Mouse (Mus musculus): ENCODE data around the gene Map2k4. TPM values are rescaled to one million over a fixed set of nuclear protein-coding genes. Genes with fewer than 3 reads are reported as not detected.

Gene Map2k4
- polyA plus RNA-seq, 1 experiment, result 7.6 TPM

DNA sequence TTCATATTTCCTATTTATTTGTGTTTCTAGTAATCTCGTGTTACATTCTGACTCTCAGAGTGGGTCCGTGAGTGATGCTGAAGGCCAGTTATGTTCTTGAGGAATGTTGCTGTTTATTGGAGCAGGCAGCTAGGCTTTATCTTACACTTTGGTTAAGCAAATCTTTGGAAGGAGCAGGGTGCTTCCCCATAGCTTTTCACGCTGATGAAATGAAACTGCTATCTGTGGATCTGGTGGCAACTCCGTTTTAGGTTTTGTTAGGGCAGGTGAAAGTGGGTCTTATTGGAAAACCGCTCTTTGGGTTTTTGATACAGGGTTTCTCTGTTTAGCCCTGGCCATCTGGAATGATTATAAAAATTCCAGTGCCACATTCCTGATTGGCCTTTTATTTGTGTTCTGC is 24.0 kb upstream of the Map2k4 start:
- Histone ChIP-seq H3K4me1 (ENCODE audit: control insufficient read depth, insufficient read depth, insufficient read length) (peaks cover 3% of the 10 kb centered on the region), H3K36me3 (ENCODE audit: control insufficient read depth, insufficient read depth, low read length) (peaks cover 25% of the 10 kb centered on the region), H3K27me3 (ENCODE audit: control insufficient read depth, insufficient read depth, low read length) (no peaks in the 10 kb centered on the region), H3K27ac (ENCODE audit: insufficient read depth, low read length) (no peak overlapping the region), H3K4me3 (ENCODE audit: extremely low read depth, insufficient read depth, insufficient read length) (no peak overlapping the region)
- WGBS, result 82% methylated on average over 5 of the region's 5 CpGs
- DNase-seq (ENCODE audit: low read depth in 1 of 2, low spot score in 2 of 2), result no peak
- TF ChIP-seq CTCF (IDR thresholded peaks at IDR 0.05; ENCODE audit: extremely low read depth, insufficient read depth, insufficient read length, insufficient replicate concordance), result no peak
- no peak for TF ChIP-seq POLR2A (IDR thresholded peaks at IDR 0.05; ENCODE audit: low read depth, low read length)

DNA sequence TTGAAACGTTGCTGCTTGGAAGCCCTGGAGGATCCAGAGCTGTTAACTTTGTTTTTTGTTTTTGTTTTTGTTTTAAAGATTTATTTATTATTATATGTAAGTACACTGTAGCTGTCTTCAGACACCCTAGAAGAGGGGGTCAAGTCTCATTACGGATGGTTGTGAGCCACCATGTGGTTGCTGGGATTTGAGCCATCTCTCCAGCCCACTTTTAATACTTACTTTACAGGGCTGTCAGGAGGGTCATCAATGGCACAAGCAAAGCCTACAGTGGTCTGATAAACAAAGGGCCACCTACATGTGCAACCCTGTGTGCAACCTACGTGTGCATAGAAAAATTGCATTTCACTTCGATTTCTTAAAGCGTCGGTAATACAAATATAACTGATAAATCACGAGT is 19.5 kb upstream of the Map2k4 start:
- WGBS, result 46% methylated on average over 7 of the region's 7 CpGs
- DNase-seq (ENCODE audit: low read depth in 1 of 2, low spot score in 2 of 2), result no peak
- Histone ChIP-seq H3K27me3 (ENCODE audit: control insufficient read depth, insufficient read depth, low read length) (no peaks in the 10 kb centered on the region), H3K4me1 (ENCODE audit: control insufficient read depth, insufficient read depth, insufficient read length) (peaks cover 3% of the 10 kb centered on the region), H3K4me3 (ENCODE audit: extremely low read depth, insufficient read depth, insufficient read length) (peak overlapping the region; percentile 95), H3K36me3 (ENCODE audit: control insufficient read depth, insufficient read depth, low read length) (no peaks in the 10 kb centered on the region), H3K27ac (ENCODE audit: insufficient read depth, low read length) (peak overlapping the region; percentile 97)
- TF ChIP-seq CTCF (IDR thresholded peaks at IDR 0.05; ENCODE audit: extremely low read depth, insufficient read depth, insufficient read length, insufficient replicate concordance) (no peak), POLR2A (IDR thresholded peaks at IDR 0.05; ENCODE audit: low read depth, low read length) (no peak)

- H3K36me3 ChIP-seq (ENCODE audit: control insufficient read depth, insufficient read depth, low read length), result no peaks in the 10 kb centered on the region
- no peaks in the 10 kb centered on the region for H3K27me3 ChIP-seq (ENCODE audit: control insufficient read depth, insufficient read depth, low read length)
- peaks cover 3% of the 10 kb centered on the region for H3K4me1 ChIP-seq (ENCODE audit: control insufficient read depth, insufficient read depth, insufficient read length)
- DNase-seq (ENCODE audit: low read depth in 1 of 2, low spot score in 2 of 2), result peak; percentile 72 to 84
- peak within 1 kb of the TSS; percentile 97 for H3K27ac ChIP-seq (ENCODE audit: insufficient read depth, low read length)
- H3K4me3 ChIP-seq (ENCODE audit: extremely low read depth, insufficient read depth, insufficient read length), result peak within 1 kb of the TSS; percentile 95
- TF ChIP-seq CTCF (IDR thresholded peaks at IDR 0.05; ENCODE audit: extremely low read depth, insufficient read depth, insufficient read length, insufficient replicate concordance), result no peak
- peak; percentile 60 for TF ChIP-seq POLR2A (IDR thresholded peaks at IDR 0.05; ENCODE audit: low read depth, low read length)
- WGBS, result under 1% methylated on average over 58 of the region's 58 CpGs
Observed at GRCm38 (mm10) chr11:65806909-65807504, 18.9 kb upstream of the Map2k4 start, which contains the start of gene Zkscan6. Zkscan6 (plus strand) TSS chr11:65807175.

- TF ChIP-seq CTCF (IDR thresholded peaks at IDR 0.05; ENCODE audit: extremely low read depth, insufficient read depth, insufficient read length, insufficient replicate concordance), result no peak
- no peak for TF ChIP-seq POLR2A (IDR thresholded peaks at IDR 0.05; ENCODE audit: low read depth, low read length)
- no peaks in the 10 kb centered on the region for H3K27me3 ChIP-seq (ENCODE audit: control insufficient read depth, insufficient read depth, low read length)
- H3K4me3 ChIP-seq (ENCODE audit: extremely low read depth, insufficient read depth, insufficient read length), result peak overlapping the region; percentile 60
- peak; percentile 38 for DNase-seq (ENCODE audit: low read depth in 1 of 2, low spot score in 2 of 2)
- peaks cover 3% of the 10 kb centered on the region for H3K4me1 ChIP-seq (ENCODE audit: control insufficient read depth, insufficient read depth, insufficient read length)
- H3K27ac ChIP-seq (ENCODE audit: insufficient read depth, low read length), result peak overlapping the region; percentile 50
- no peaks in the 10 kb centered on the region for H3K36me3 ChIP-seq (ENCODE audit: control insufficient read depth, insufficient read depth, low read length)
- 2% methylated on average over 20 of the region's 20 CpGs for WGBS
Observed at GRCm38 (mm10) chr11:65806321-65806904, 18.3 kb upstream of the Map2k4 start.

DNA sequence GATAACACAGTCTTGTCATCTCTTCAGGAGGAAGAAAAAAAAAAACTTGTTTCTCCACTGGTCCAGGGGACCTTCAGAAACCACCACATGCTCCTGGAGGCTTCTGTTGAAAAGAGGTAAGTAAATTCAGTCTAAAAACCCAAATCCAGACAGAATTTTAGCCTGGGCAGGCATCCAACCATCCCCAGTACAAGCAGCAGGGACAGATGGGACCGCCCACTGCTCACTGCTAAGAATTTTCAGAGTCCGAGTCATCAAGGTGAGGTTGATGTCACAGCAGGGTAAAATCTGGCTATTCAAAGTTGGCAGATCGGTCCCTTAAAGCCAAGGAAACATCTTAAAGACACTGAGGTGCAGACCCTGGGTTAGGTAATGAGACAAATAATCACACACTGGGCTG is 13.8 kb upstream of the Map2k4 start:
- no peaks in the 10 kb centered on the region for H3K36me3 ChIP-seq (ENCODE audit: control insufficient read depth, insufficient read depth, low read length)
- WGBS, result 85% methylated on average over 3 of the region's 3 CpGs
- no peaks in the 10 kb centered on the region for H3K4me1 ChIP-seq (ENCODE audit: control insufficient read depth, insufficient read depth, insufficient read length)
- no peak overlapping the region for H3K4me3 ChIP-seq (ENCODE audit: extremely low read depth, insufficient read depth, insufficient read length)
- no peak overlapping the region for H3K27ac ChIP-seq (ENCODE audit: insufficient read depth, low read length)
- no peaks in the 10 kb centered on the region for H3K27me3 ChIP-seq (ENCODE audit: control insufficient read depth, insufficient read depth, low read length)
- TF ChIP-seq CTCF (IDR thresholded peaks at IDR 0.05; ENCODE audit: extremely low read depth, insufficient read depth, insufficient read length, insufficient replicate concordance) (no peak), POLR2A (IDR thresholded peaks at IDR 0.05; ENCODE audit: low read depth, low read length) (no peak)
- no peak for DNase-seq (ENCODE audit: low read depth in 1 of 2, low spot score in 2 of 2)

DNA sequence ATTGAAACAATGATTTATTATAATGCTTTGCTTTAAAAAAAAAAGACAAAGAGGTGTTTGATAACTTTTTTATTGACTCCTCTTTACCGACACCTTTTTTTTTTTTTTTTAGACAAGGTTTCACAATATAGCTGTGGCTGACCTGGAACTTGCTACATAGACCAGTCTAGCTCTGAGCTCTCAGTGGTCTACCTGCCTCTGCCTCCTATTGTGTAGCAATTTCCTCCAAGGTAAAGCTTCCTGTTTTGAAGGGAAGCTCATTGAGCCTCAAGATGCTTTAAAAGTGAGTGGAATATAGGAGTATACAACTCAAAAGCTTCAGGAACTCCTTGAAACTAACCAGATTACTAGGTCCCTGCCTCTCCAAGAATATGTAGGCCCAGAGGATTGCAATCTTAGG is 7.8 kb upstream of the Map2k4 start:
- Histone ChIP-seq H3K27me3 (ENCODE audit: control insufficient read depth, insufficient read depth, low read length) (no peaks in the 10 kb centered on the region), H3K36me3 (ENCODE audit: control insufficient read depth, insufficient read depth, low read length) (no peaks in the 10 kb centered on the region), H3K27ac (ENCODE audit: insufficient read depth, low read length) (no peak overlapping the region), H3K4me3 (ENCODE audit: extremely low read depth, insufficient read depth, insufficient read length) (no peak overlapping the region), H3K4me1 (ENCODE audit: control insufficient read depth, insufficient read depth, insufficient read length) (no peaks in the 10 kb centered on the region)
- 82% methylated on average over 1 of the region's 1 CpGs for WGBS
- no peak for TF ChIP-seq POLR2A (IDR thresholded peaks at IDR 0.05; ENCODE audit: low read depth, low read length)
- TF ChIP-seq CTCF (IDR thresholded peaks at IDR 0.05; ENCODE audit: extremely low read depth, insufficient read depth, insufficient read length, insufficient replicate concordance), result no peak
- no peak for DNase-seq (ENCODE audit: low read depth in 1 of 2, low spot score in 2 of 2)

Data from spleen, adult 2 months (tissue).